Mouse (Mus musculus): Measurements from ENCODE around the gene Epha3.

GRCm38 (mm10) chr16:63673236-63673840 is 190.6 kb downstream of the Epha3 start:
- TF ChIP-seq CTCF (IDR thresholded peaks at IDR 0.05; ENCODE audit: control insufficient read depth, insufficient read depth, insufficient replicate concordance, low read depth, low read length) (no peak), POLR2A (IDR thresholded peaks at IDR 0.05; ENCODE audit: control insufficient read depth, low read depth, low read length) (no peak)

Measured in testis, adult 2 months (tissue).